Comparison of ENCODE assay signal across 8 mouse cellular contexts in the genomic region with DNA sequence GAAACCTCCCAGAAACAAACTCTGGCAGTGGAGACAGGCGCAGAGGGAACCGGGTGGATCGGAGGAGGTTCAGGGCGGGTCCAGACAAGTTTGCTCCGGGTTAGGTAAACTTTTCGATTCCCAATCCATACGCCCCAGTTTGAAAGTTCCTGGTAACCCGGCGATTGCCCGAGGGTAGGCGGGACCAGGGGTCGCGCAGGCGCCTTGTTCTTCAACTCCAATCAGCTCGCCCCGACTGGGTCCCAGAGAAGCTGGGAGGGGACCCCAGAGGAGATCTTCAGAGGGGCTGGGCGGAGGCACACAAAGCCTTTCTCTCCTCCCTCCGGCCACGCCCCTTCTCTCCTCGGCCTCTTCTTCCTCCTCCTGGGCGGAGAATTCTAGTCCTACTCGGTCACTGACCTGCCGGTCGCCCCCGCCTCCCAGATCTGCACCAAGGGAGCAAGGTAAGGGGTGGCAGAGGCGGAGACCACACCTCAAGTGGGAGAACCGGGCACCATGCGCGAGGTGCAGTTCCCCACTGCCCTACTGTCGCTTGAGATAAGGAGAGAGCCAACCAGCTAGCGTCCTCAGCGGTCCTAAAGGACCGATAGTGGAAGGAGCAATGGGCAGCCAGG. TPM values are rescaled to one million over a fixed set of nuclear protein-coding genes. Genes with fewer than 3 reads are reported as not detected.
DNase-seq lines count a peak whose midpoint lies in the region; ATAC-seq and TF ChIP-seq lines count a peak whose summit lies in the region.

A gene (plus strand): TSS at position 74 of the 614 bp plus-strand sequence.

- H3K9ac ChIP-seq in heart, embryonic 15.5 days = peak within 1 kb of the TSS; percentile 71
- H3K9ac ChIP-seq in liver, embryonic 16.5 days (ENCODE audit: low read depth, low read length) = peak within 1 kb of the TSS; percentile 34
- H3K9ac ChIP-seq in neural tube, embryonic 13.5 days = peak within 1 kb of the TSS; percentile 82

- H3K36me3 ChIP-seq in E14TG2a.4 (ENCODE audit: insufficient read depth, low read length) = no peaks in the 10 kb centered on the region
- H3K36me3 ChIP-seq in forebrain, embryonic 10.5 days (replicated peaks) = no peaks in the 10 kb centered on the region
- no peaks in the 10 kb centered on the region for H3K36me3 ChIP-seq in heart, embryonic 15.5 days
- no peaks in the 10 kb centered on the region for H3K36me3 ChIP-seq in liver, embryonic 16.5 days (ENCODE audit: control insufficient read depth, insufficient read depth)
- H3K36me3 ChIP-seq in neural tube, embryonic 13.5 days = no peaks in the 10 kb centered on the region

- H3K4me1 ChIP-seq in E14TG2a.4 (replicated peaks; ENCODE audit: low read depth, low read length) = peaks cover 13% of the 10 kb centered on the region
- H3K4me1 ChIP-seq in bone marrow macrophage, adult 2 months (ENCODE audit: control insufficient read depth, insufficient read depth, low read length) = 0 out of 2 replicates have a peak, but pooled peaks cover 2% of the 10 kb centered on the region
- H3K4me1 ChIP-seq in forebrain, embryonic 10.5 days = peaks cover 27% of the 10 kb centered on the region
- H3K4me1 ChIP-seq in heart, embryonic 15.5 days (replicated peaks) = peaks cover 20% of the 10 kb centered on the region
- H3K4me1 ChIP-seq in liver, embryonic 16.5 days (ENCODE audit: control insufficient read depth, low read depth, low read length) = no peaks in the 10 kb centered on the region
- peaks cover 44% of the 10 kb centered on the region for H3K4me1 ChIP-seq in neural tube, embryonic 13.5 days (replicated peaks)

- H3K4me2 ChIP-seq in heart, embryonic 15.5 days = peak within 1 kb of the TSS; percentile 86
- H3K4me2 ChIP-seq in liver, embryonic 16.5 days (ENCODE audit: low read depth, low read length) = peak within 1 kb of the TSS; percentile 79
- H3K4me2 ChIP-seq in neural tube, embryonic 13.5 days = peak within 1 kb of the TSS; percentile 89

- peak within 1 kb of the TSS; percentile 88 for H3K4me3 ChIP-seq in E14TG2a.4 (replicated peaks; ENCODE audit: low read length)
- H3K4me3 ChIP-seq in bone marrow macrophage, adult 2 months (ENCODE audit: insufficient read depth, low read length) = peak within 1 kb of the TSS; percentile 64
- H3K4me3 ChIP-seq in forebrain, embryonic 10.5 days = peak within 1 kb of the TSS; percentile 72
- H3K4me3 ChIP-seq in heart, embryonic 15.5 days = peak within 1 kb of the TSS; percentile 74
- peak within 1 kb of the TSS; percentile 65 for H3K4me3 ChIP-seq in liver, embryonic 16.5 days (ENCODE audit: low read depth, low read length)
- H3K4me3 ChIP-seq in neural tube, embryonic 13.5 days = peak within 1 kb of the TSS; percentile 75

- peaks cover 7% of the 10 kb centered on the region for H3K9me3 ChIP-seq in E14TG2a.4 (ENCODE audit: low read length)
- H3K9me3 ChIP-seq in forebrain, embryonic 10.5 days = peaks cover 6% of the 10 kb centered on the region
- H3K9me3 ChIP-seq in heart, embryonic 15.5 days (replicated peaks) = no peaks in the 10 kb centered on the region
- H3K9me3 ChIP-seq in liver, embryonic 16.5 days (replicated peaks; ENCODE audit: control insufficient read depth, low read length) = no peaks in the 10 kb centered on the region
- H3K9me3 ChIP-seq in neural tube, embryonic 13.5 days = peaks cover 4% of the 10 kb centered on the region; the same call in 1 of the 2 replicates

- under 1% methylated on average over 33 of the region's 33 CpGs for WGBS in forebrain, embryonic 10.5 days
- WGBS in heart, embryonic 15.5 days = under 1% methylated on average over 33 of the region's 33 CpGs
- under 1% methylated on average over 33 of the region's 33 CpGs for WGBS in liver, embryonic 16.5 days (ENCODE audit: insufficient replicate concordance)
- 0% methylated on average over 33 of the region's 33 CpGs for WGBS in neural tube, embryonic 13.5 days

- peak; percentile 83 for ATAC-seq in heart, embryonic 15.5 days (replicated peaks; ENCODE audit: insufficient number of reproducible peaks, insufficient read depth, low FRiP score, low read depth)
- ATAC-seq in liver, embryonic 16.5 days (ENCODE audit: low read depth) = peak; percentile 70
- peak; percentile 87 for ATAC-seq in neural tube, embryonic 13.5 days (ENCODE audit: low read depth)

- TF ChIP-seq POLR2A in bone marrow macrophage, adult 2 months (IDR thresholded peaks at IDR 0.05; ENCODE audit: borderline replicate concordance, low read depth, low read length) = no peak

- no peak within 1 kb of the TSS for H3K27ac ChIP-seq in bone marrow macrophage, adult 2 months (ENCODE audit: insufficient read depth, low read depth, low read length)
- H3K27ac ChIP-seq in forebrain, embryonic 10.5 days = peak within 1 kb of the TSS; percentile 89
- H3K27ac ChIP-seq in heart, embryonic 15.5 days = peak within 1 kb of the TSS; percentile 82
- peak within 1 kb of the TSS; percentile 37; the same call in 1 of the 2 replicates for H3K27ac ChIP-seq in liver, embryonic 16.5 days (ENCODE audit: low read length)
- peak within 1 kb of the TSS; percentile 78 for H3K27ac ChIP-seq in neural tube, embryonic 13.5 days (replicated peaks)

- H3K27me3 ChIP-seq in E14TG2a.4 (ENCODE audit: insufficient read depth, low read length) = peaks cover 10% of the 10 kb centered on the region
- peaks cover 26% of the 10 kb centered on the region for H3K27me3 ChIP-seq in forebrain, embryonic 10.5 days (ENCODE audit: poor library complexity, severe bottlenecking)
- H3K27me3 ChIP-seq in heart, embryonic 15.5 days = no peaks in the 10 kb centered on the region
- H3K27me3 ChIP-seq in liver, embryonic 16.5 days (ENCODE audit: control insufficient read depth, insufficient read depth, low read depth, low read length) = no peaks in the 10 kb centered on the region; the same call in 1 of the 2 replicates
- H3K27me3 ChIP-seq in neural tube, embryonic 13.5 days = no peaks in the 10 kb centered on the region

- no peak for TF ChIP-seq CTCF in E14TG2a.4 (conservative IDR thresholded peaks at IDR 0.05; ENCODE audit: low read length)
- no peak for TF ChIP-seq CTCF in bone marrow macrophage, adult 2 months (IDR thresholded peaks at IDR 0.05; ENCODE audit: low read depth, low read length)

- peak; percentile 79 for DNase-seq in forebrain, embryonic 10.5 days (ENCODE audit: extremely low spot score, low spot score)
- peak; percentile 92 for DNase-seq in kidney, postnatal 10 days
- peak; percentile 67 for DNase-seq in thymus, postnatal 4 days

RNA-seq across cellular contexts. Expression of the gene that starts here (rescaled TPM):
- 64.5 and 70.2 TPM in 2 replicates for polyA plus RNA-seq in bone marrow macrophage, adult 2 months (2012; ENCODE audit: insufficient read depth, insufficient read length, missing spikeins)
- polyA plus RNA-seq in forebrain, embryonic 10.5 days (2016; fragmentation: Nextera tagmentation; extraction: Ambion mirVana) = 10.1 and 11.0 TPM in 2 replicates
- polyA plus RNA-seq in heart, embryonic 15.5 days (2015; fragmentation: Nextera tagmentation; extraction: Ambion mirVana) = 18.4 and 25.5 TPM in 2 replicates
- 2.0 and 2.6 TPM in 2 replicates for polyA plus RNA-seq in liver, embryonic 16.5 days (2015; fragmentation: Nextera tagmentation; extraction: Ambion mirVana)
- polyA plus RNA-seq in neural tube, embryonic 13.5 days (2015; fragmentation: Nextera tagmentation; extraction: Ambion mirVana) = 17.2 and 18.2 TPM in 2 replicates
